Comparison of ENCODE assay signal across 8 mouse cellular contexts in genomic region chr11:120824787-120825288, GRCm38 (mm10). TPM values are rescaled to one million over a fixed set of nuclear protein-coding genes. Genes with fewer than 3 reads are reported as not detected.
DNase-seq lines count a peak whose midpoint lies in the region; ATAC-seq and TF ChIP-seq lines count a peak whose summit lies in the region.

No protein-coding gene starts in this region.

- H3K27me3 ChIP-seq in kidney, embryonic 16.5 days (ENCODE audit: insufficient read depth, low read length): no peaks in the 10 kb centered on the region
- H3K27me3 ChIP-seq in hindbrain, embryonic 15.5 days: no peaks in the 10 kb centered on the region
- no peaks in the 10 kb centered on the region for H3K27me3 ChIP-seq in midbrain, embryonic 15.5 days (replicated peaks)

- intact Hi-C loops in left cerebral cortex, postnatal 4 days (cut with DNase I): no loop called here

- peak overlapping the region; percentile 80 for H3K4me3 ChIP-seq in kidney, embryonic 16.5 days (ENCODE audit: low read length)
- peak overlapping the region; percentile 80 for H3K4me3 ChIP-seq in bone marrow macrophage, adult 2 months (ENCODE audit: insufficient read depth, low read length)
- H3K4me3 ChIP-seq in hindbrain, embryonic 15.5 days: peak overlapping the region; percentile 64
- H3K4me3 ChIP-seq in midbrain, embryonic 15.5 days: peak overlapping the region; percentile 56

- no peak for TF ChIP-seq CTCF in bone marrow macrophage, adult 2 months (IDR thresholded peaks at IDR 0.05; ENCODE audit: low read depth, low read length)

- peaks cover 31% of the 10 kb centered on the region for H3K4me1 ChIP-seq in kidney, embryonic 16.5 days (ENCODE audit: insufficient read depth, low read length)
- peaks cover 18% of the 10 kb centered on the region for H3K4me1 ChIP-seq in bone marrow macrophage, adult 2 months (ENCODE audit: control insufficient read depth, insufficient read depth, low read length)
- H3K4me1 ChIP-seq in hindbrain, embryonic 15.5 days (replicated peaks): peaks cover 45% of the 10 kb centered on the region
- H3K4me1 ChIP-seq in midbrain, embryonic 15.5 days: peaks cover 45% of the 10 kb centered on the region

- peaks cover 24% of the 10 kb centered on the region for H3K36me3 ChIP-seq in kidney, embryonic 16.5 days (ENCODE audit: insufficient read depth, low read length)
- H3K36me3 ChIP-seq in hindbrain, embryonic 15.5 days: peaks cover 13% of the 10 kb centered on the region; the same call in 1 of the 2 replicates
- peaks cover 10% of the 10 kb centered on the region; the same call in 1 of the 2 replicates for H3K36me3 ChIP-seq in midbrain, embryonic 15.5 days (replicated peaks)

- peak overlapping the region; percentile 93 for H3K9ac ChIP-seq in kidney, embryonic 16.5 days (replicated peaks; ENCODE audit: low read length)
- peak overlapping the region; percentile 85 for H3K9ac ChIP-seq in hindbrain, embryonic 15.5 days
- peak overlapping the region; percentile 57 for H3K9ac ChIP-seq in midbrain, embryonic 15.5 days

- peak overlapping the region; percentile 98 for H3K27ac ChIP-seq in kidney, embryonic 16.5 days (ENCODE audit: low read length)
- H3K27ac ChIP-seq in bone marrow macrophage, adult 2 months (ENCODE audit: insufficient read depth, low read depth, low read length): peak overlapping the region; percentile 75
- peak overlapping the region; percentile 100 for H3K27ac ChIP-seq in hindbrain, embryonic 15.5 days (replicated peaks)
- H3K27ac ChIP-seq in midbrain, embryonic 15.5 days: peak overlapping the region; percentile 99

- DNase-seq in kidney, adult 11 months: no peak
- DNase-seq in adrenal gland, postnatal 10 days: no peak
- no peak for DNase-seq in adrenal gland, postnatal 36 days
- no peak for DNase-seq in left cerebral cortex, postnatal 4 days

- WGBS in kidney, embryonic 16.5 days: under 1% methylated on average over 21 of the region's 21 CpGs
- WGBS in hindbrain, embryonic 15.5 days: under 1% methylated on average over 21 of the region's 21 CpGs
- WGBS in midbrain, embryonic 15.5 days: under 1% methylated on average over 20 of the region's 21 CpGs

- peak; percentile 9 for ATAC-seq in kidney, embryonic 16.5 days (ENCODE audit: low FRiP score, low TSS enrichment)
- ATAC-seq in hindbrain, embryonic 15.5 days (ENCODE audit: low FRiP score, low read depth): peak; percentile 4; the same call in 1 of the 2 replicates
- peak; percentile 19 for ATAC-seq in midbrain, embryonic 15.5 days (replicated peaks)

- no peak for TF ChIP-seq POLR2A in bone marrow macrophage, adult 2 months (IDR thresholded peaks at IDR 0.05; ENCODE audit: borderline replicate concordance, low read depth, low read length)

- H3K9me3 ChIP-seq in kidney, embryonic 16.5 days (ENCODE audit: low read length): no peaks in the 10 kb centered on the region
- H3K9me3 ChIP-seq in hindbrain, embryonic 15.5 days: no peaks in the 10 kb centered on the region
- H3K9me3 ChIP-seq in midbrain, embryonic 15.5 days: no peaks in the 10 kb centered on the region

- peak overlapping the region; percentile 74 for H3K4me2 ChIP-seq in kidney, embryonic 16.5 days (replicated peaks; ENCODE audit: low read depth, low read length)
- H3K4me2 ChIP-seq in hindbrain, embryonic 15.5 days: peak overlapping the region; percentile 85
- peak overlapping the region; percentile 90 for H3K4me2 ChIP-seq in midbrain, embryonic 15.5 days

RNA-seq across cellular contexts. Expression of gene Fasn, which starts 0.5 kb away (rescaled TPM):
- 50.0 and 50.4 TPM in 2 replicates for polyA plus RNA-seq in kidney, embryonic 16.5 days (2015; fragmentation: Nextera tagmentation; extraction: Ambion mirVana)
- 6.9 and 8.1 TPM in 2 replicates for polyA plus RNA-seq in bone marrow macrophage, adult 2 months (2012; ENCODE audit: insufficient read depth, insufficient read length, missing spikeins)
- polyA plus RNA-seq in hindbrain, embryonic 15.5 days (2015; fragmentation: Nextera tagmentation; extraction: Ambion mirVana): 90.0 and 94.7 TPM in 2 replicates
- polyA plus RNA-seq in midbrain, embryonic 15.5 days (2015; fragmentation: Nextera tagmentation; extraction: Ambion mirVana): 102 and 107 TPM in 2 replicates
- total RNA-seq in adrenal gland, postnatal 10 days (2021): 100 to 1,000 TPM in 1 of 2 experiments, 10 to 100 TPM in 1; 93.1 to 104 TPM
- 1,000 to 10,000 TPM; 1,954 to 2,603 TPM for total RNA-seq in adrenal gland, postnatal 36 days (2021)
- total RNA-seq in left cerebral cortex, postnatal 4 days (2021): 100 to 1,000 TPM; 448 to 457 TPM

RNA-seq across cellular contexts. Expression of gene Dus1l, which starts 28.6 kb away (rescaled TPM):
- 89.9 and 91.0 TPM in 2 replicates for polyA plus RNA-seq in kidney, embryonic 16.5 days (2015; fragmentation: Nextera tagmentation; extraction: Ambion mirVana)
- 22.7 and 28.5 TPM in 2 replicates for polyA plus RNA-seq in bone marrow macrophage, adult 2 months (2012; ENCODE audit: insufficient read depth, insufficient read length, missing spikeins)
- polyA plus RNA-seq in hindbrain, embryonic 15.5 days (2015; fragmentation: Nextera tagmentation; extraction: Ambion mirVana): 45.2 and 48.6 TPM in 2 replicates
- 48.2 and 48.5 TPM in 2 replicates for polyA plus RNA-seq in midbrain, embryonic 15.5 days (2015; fragmentation: Nextera tagmentation; extraction: Ambion mirVana)
- total RNA-seq in adrenal gland, postnatal 10 days (2021): 10 to 100 TPM; 61.2 to 64.3 TPM
- 10 to 100 TPM; 57.2 to 59.6 TPM for total RNA-seq in adrenal gland, postnatal 36 days (2021)
- 10 to 100 TPM; 40.2 to 45.5 TPM for total RNA-seq in left cerebral cortex, postnatal 4 days (2021)

RNA-seq across cellular contexts. Expression of gene Gps1, which starts 40.8 kb away (rescaled TPM):
- 230 and 239 TPM in 2 replicates for polyA plus RNA-seq in kidney, embryonic 16.5 days (2015; fragmentation: Nextera tagmentation; extraction: Ambion mirVana)
- 34.7 and 41.1 TPM in 2 replicates for polyA plus RNA-seq in bone marrow macrophage, adult 2 months (2012; ENCODE audit: insufficient read depth, insufficient read length, missing spikeins)
- polyA plus RNA-seq in hindbrain, embryonic 15.5 days (2015; fragmentation: Nextera tagmentation; extraction: Ambion mirVana): 275 and 300 TPM in 2 replicates
- polyA plus RNA-seq in midbrain, embryonic 15.5 days (2015; fragmentation: Nextera tagmentation; extraction: Ambion mirVana): 296 and 300 TPM in 2 replicates
- total RNA-seq in adrenal gland, postnatal 10 days (2021): 10 to 100 TPM; 84.2 to 89.3 TPM
- 100 to 1,000 TPM; 139 to 142 TPM for total RNA-seq in adrenal gland, postnatal 36 days (2021)
- 100 to 1,000 TPM; 142 to 154 TPM for total RNA-seq in left cerebral cortex, postnatal 4 days (2021)

RNA-seq across cellular contexts. Expression of gene Rfng, which starts 40.8 kb away (rescaled TPM):
- 44.0 and 46.9 TPM in 2 replicates for polyA plus RNA-seq in kidney, embryonic 16.5 days (2015; fragmentation: Nextera tagmentation; extraction: Ambion mirVana)
- 18.3 and 22.6 TPM in 2 replicates for polyA plus RNA-seq in bone marrow macrophage, adult 2 months (2012; ENCODE audit: insufficient read depth, insufficient read length, missing spikeins)
- polyA plus RNA-seq in hindbrain, embryonic 15.5 days (2015; fragmentation: Nextera tagmentation; extraction: Ambion mirVana): 119 and 141 TPM in 2 replicates
- polyA plus RNA-seq in midbrain, embryonic 15.5 days (2015; fragmentation: Nextera tagmentation; extraction: Ambion mirVana): 137 and 138 TPM in 2 replicates
- 10 to 100 TPM; 15.9 to 20.6 TPM for total RNA-seq in adrenal gland, postnatal 10 days (2021)
- 10 to 100 TPM; 19.2 to 19.7 TPM for total RNA-seq in adrenal gland, postnatal 36 days (2021)
- 10 to 100 TPM; 82.1 to 87.1 TPM for total RNA-seq in left cerebral cortex, postnatal 4 days (2021)
